Mouse (Mus musculus) B cell, adult 2 months (primary cell): Measurements from ENCODE around the gene A030005K14Rik.

ENCODE experiments used
- DNase-seq, 2 experiments: peaks; one replicate each; pipeline ENCODE4 v3.0.0; 2022

The A030005K14Rik gene

GRCm38 (mm10) chr1:83059278-83059677 is at the start of gene A030005K14Rik:
Gene A030005K14Rik (minus strand): TSS chr1:83059378.
- no peak for DNase-seq

GRCm38 (mm10) chr1:83107410-83107978 is 48.3 kb upstream of the A030005K14Rik start:
- no peak for DNase-seq

GRCm38 (mm10) chr1:83105464-83105863 is 46.3 kb upstream of the A030005K14Rik start:
- no peak for DNase-seq

GRCm38 (mm10) chr1:83101891-83102290 is 42.7 kb upstream of the A030005K14Rik start:
- no peak for DNase-seq

- DNase-seq: no peak
Observed at GRCm38 (mm10) chr1:83099580-83100137, 40.5 kb upstream of the A030005K14Rik start.

GRCm38 (mm10) chr1:83099160-83099559 is 40.0 kb upstream of the A030005K14Rik start:
- DNase-seq: no peak

- no peak for DNase-seq
Observed at GRCm38 (mm10) chr1:83096935-83097334, 37.8 kb upstream of the A030005K14Rik start.

GRCm38 (mm10) chr1:83091268-83091667 is 32.1 kb upstream of the A030005K14Rik start:
- no peak for DNase-seq

GRCm38 (mm10) chr1:83084790-83085189 is 25.6 kb upstream of the A030005K14Rik start:
- DNase-seq: no peak

- no peak for DNase-seq
Observed at GRCm38 (mm10) chr1:83077016-83077415, 17.8 kb upstream of the A030005K14Rik start.

GRCm38 (mm10) chr1:83076190-83076917 is 17.2 kb upstream of the A030005K14Rik start:
- peak; percentile 8 to 18 for DNase-seq

- no peak for DNase-seq
Observed at GRCm38 (mm10) chr1:83075526-83076189, 16.5 kb upstream of the A030005K14Rik start.

- DNase-seq: no peak
Observed at GRCm38 (mm10) chr1:83067205-83067604, 8.0 kb upstream of the A030005K14Rik start.

GRCm38 (mm10) chr1:83066577-83066976 is 7.4 kb upstream of the A030005K14Rik start:
- DNase-seq: no peak

- DNase-seq: no peak
Observed at GRCm38 (mm10) chr1:83064851-83065250, 5.7 kb upstream of the A030005K14Rik start.

GRCm38 (mm10) chr1:83060643-83061042 is 1.5 kb upstream of the A030005K14Rik start, which contains the start of gene Krtap28-13:
Gene Krtap28-13 (plus strand): TSS chr1:83060930.
- no peak for DNase-seq

GRCm38 (mm10) chr1:83058481-83058880 is 697 bp downstream of the A030005K14Rik start:
- DNase-seq: no peak

- DNase-seq: no peak
Observed at GRCm38 (mm10) chr1:83044882-83045427, 14.2 kb downstream of the A030005K14Rik start, which contains the start of gene Gm47969. Gene Gm47969 (plus strand): TSS chr1:83044932.

- no peak for DNase-seq
Observed at GRCm38 (mm10) chr1:83042380-83042779, 16.8 kb downstream of the A030005K14Rik start, which contains the start of gene Krtap28-10. Gene Krtap28-10 (minus strand): TSS chr1:83042480.

GRCm38 (mm10) chr1:83039080-83039479 is 20.1 kb downstream of the A030005K14Rik start:
- DNase-seq: no peak

GRCm38 (mm10) chr1:83038109-83038672 is 21.0 kb downstream of the A030005K14Rik start, which contains the start of gene Slc19a3:
Gene Slc19a3 (minus strand): TSS chr1:83038448.
- DNase-seq: no peak

- DNase-seq: no peak
Observed at GRCm38 (mm10) chr1:83036892-83037667, 22.1 kb downstream of the A030005K14Rik start.
